Mouse (Mus musculus): Measurements from ENCODE around the gene Robo1.

The Robo1 gene

GRCm38 (mm10) chr16:72737154-72737553 lies 429.0 kb downstream of the Robo1 start:
- DNase-seq (ENCODE audit: low spot score) = no peak

- no peak for DNase-seq (ENCODE audit: low spot score)
Measured at GRCm38 (mm10) chr16:72740218-72740617, 432.1 kb downstream of the Robo1 start.

- DNase-seq (ENCODE audit: low spot score) = no peak
Measured at GRCm38 (mm10) chr16:72747696-72748095, 439.6 kb downstream of the Robo1 start.

- DNase-seq (ENCODE audit: low spot score) = no peak
Measured at GRCm38 (mm10) chr16:72765128-72765913, 457.2 kb downstream of the Robo1 start.

- no peak for DNase-seq (ENCODE audit: low spot score)
Measured at GRCm38 (mm10) chr16:72769214-72769834, 461.2 kb downstream of the Robo1 start.

GRCm38 (mm10) chr16:72772348-72772747 lies 464.2 kb downstream of the Robo1 start:
- no peak for DNase-seq (ENCODE audit: low spot score)

- DNase-seq (ENCODE audit: low spot score) = no peak
Measured at GRCm38 (mm10) chr16:72773034-72773433, 464.9 kb downstream of the Robo1 start.

GRCm38 (mm10) chr16:72778520-72778919 lies 470.4 kb downstream of the Robo1 start:
- no peak for DNase-seq (ENCODE audit: low spot score)

- no peak for DNase-seq (ENCODE audit: low spot score)
Measured at GRCm38 (mm10) chr16:72782171-72782570, 474.1 kb downstream of the Robo1 start.

- DNase-seq (ENCODE audit: low spot score) = peak; percentile 33
Measured at GRCm38 (mm10) chr16:72786079-72786478, 478.0 kb downstream of the Robo1 start.

GRCm38 (mm10) chr16:72786636-72787035 lies 478.5 kb downstream of the Robo1 start:
- no peak for DNase-seq (ENCODE audit: low spot score)

- DNase-seq (ENCODE audit: low spot score) = no peak
Measured at GRCm38 (mm10) chr16:72788017-72788416, 479.9 kb downstream of the Robo1 start.

GRCm38 (mm10) chr16:72791181-72791705 lies 483.1 kb downstream of the Robo1 start:
- no peak for DNase-seq (ENCODE audit: low spot score)

- no peak for DNase-seq (ENCODE audit: low spot score)
Measured at GRCm38 (mm10) chr16:72794692-72795378, 486.7 kb downstream of the Robo1 start.

GRCm38 (mm10) chr16:72795379-72795712 lies 487.2 kb downstream of the Robo1 start:
- no peak for DNase-seq (ENCODE audit: low spot score)

GRCm38 (mm10) chr16:72798405-72798949 lies 490.4 kb downstream of the Robo1 start:
- DNase-seq (ENCODE audit: low spot score) = no peak

- DNase-seq (ENCODE audit: low spot score) = no peak
Measured at GRCm38 (mm10) chr16:72800121-72800749, 492.1 kb downstream of the Robo1 start.

GRCm38 (mm10) chr16:72800788-72801187 lies 492.7 kb downstream of the Robo1 start:
- DNase-seq (ENCODE audit: low spot score) = no peak

GRCm38 (mm10) chr16:72808351-72808750 lies 500.2 kb downstream of the Robo1 start:
- no peak for DNase-seq (ENCODE audit: low spot score)

- DNase-seq (ENCODE audit: low spot score) = no peak
Measured at GRCm38 (mm10) chr16:72810942-72811341, 502.8 kb downstream of the Robo1 start.

- DNase-seq (ENCODE audit: low spot score) = no peak
Measured at GRCm38 (mm10) chr16:72811494-72811893, 503.4 kb downstream of the Robo1 start.

GRCm38 (mm10) chr16:72811908-72812307 lies 503.8 kb downstream of the Robo1 start:
- no peak for DNase-seq (ENCODE audit: low spot score)

Measured in adipocyte (in vitro differentiated cells).